ENCODE assay signal across 34 mouse cellular contexts in genomic region chr17:88614733-88615132, GRCm38 (mm10). TPM values are rescaled to one million over a fixed set of nuclear protein-coding genes. Genes with fewer than 3 reads are reported as not detected.
DNase-seq lines count a peak whose midpoint lies in the region; ATAC-seq and TF ChIP-seq lines count a peak whose summit lies in the region.
"Had no signal": no experiment of that assay in that cellular context is flagged by ENCODE, and none has a peak within 500 bp of the region (broad histone marks: within the 10 kb centered on the region; RNA-seq: fewer than 3 reads in every experiment).

No protein-coding gene starts in this region.

- peaks cover 10% of the 10 kb centered on the region; the same call in 1 of the 2 replicates for H3K79me2 ChIP-seq in liver, adult 2 months (ENCODE audit: control insufficient read depth, insufficient read depth, low read length)

- intact Hi-C loops in gastrocnemius, postnatal 36 days (cut with DNase I): no loop called here

- ATAC-seq in intestine, embryonic 15.5 days: peak; percentile 60
- peak; percentile 24; the same call in 1 of the 2 replicates for ATAC-seq in stomach, embryonic 15.5 days (ENCODE audit: insufficient read depth, low FRiP score, low read depth)
- no peak for ATAC-seq in CD4-positive, CD25-positive, alpha-beta regulatory T cell, adult 4 months
- ATAC-seq: activated CD4-positive, CD25-positive, alpha-beta regulatory T cell, adult 4 months; forebrain, embryonic 16.5 days had no signal

- peak; percentile 43 for DNase-seq in liver, adult 2 months (ENCODE audit: extremely low read depth, low read depth, low spot score)
- DNase-seq in liver (no peak), ES-E14 (ENCODE audit: low read depth, low spot score) (no peak)
- DNase-seq in gastrocnemius, postnatal 36 days: no peak
- DNase-seq: adrenal gland, adult 2 months; adrenal gland, postnatal 36 days; cerebellum, adult 18-20 months; cerebellum, postnatal 10 days; kidney, adult 8-10 months; kidney, postnatal 4 days; thymus, postnatal 4 days had no signal

- no peaks in the 10 kb centered on the region for H3K9me3 ChIP-seq in ES-E14 (ENCODE audit: control insufficient read depth, insufficient read depth, low read depth, low read length)
- H3K9me3 ChIP-seq in intestine, embryonic 15.5 days: no peaks in the 10 kb centered on the region
- no peaks in the 10 kb centered on the region for H3K9me3 ChIP-seq in stomach, embryonic 15.5 days
- H3K9me3 ChIP-seq: embryonic facial prominence, embryonic 13.5 days; limb, embryonic 13.5 days; midbrain, embryonic 10.5 days; neural tube, embryonic 12.5 days had no signal

- in situ Hi-C loops in ES-E14 (cut with MboI; ENCODE audit: low sequenced_read_pairs in 2 of 2, unreplicated experiment in 2 of 2): no loop called here

- no peak overlapping the region for H3K4me2 ChIP-seq in intestine, embryonic 15.5 days (replicated peaks)
- H3K4me2 ChIP-seq in stomach, embryonic 15.5 days: no peak overlapping the region
- H3K4me2 ChIP-seq: embryonic facial prominence, embryonic 13.5 days; hindbrain, embryonic 14.5 days; limb, embryonic 13.5 days; neural tube, embryonic 12.5 days had no signal

- H3K36me3 ChIP-seq in liver, adult 2 months (ENCODE audit: control insufficient read depth, insufficient read depth, low read length): no peaks in the 10 kb centered on the region
- no peaks in the 10 kb centered on the region; the same call in 1 of the 2 replicates for H3K36me3 ChIP-seq in ES-E14 (ENCODE audit: control insufficient read depth, insufficient read depth, low read length, poor library complexity, severe bottlenecking)
- H3K36me3 ChIP-seq in intestine, embryonic 15.5 days: no peaks in the 10 kb centered on the region
- H3K36me3 ChIP-seq in stomach, embryonic 15.5 days: no peaks in the 10 kb centered on the region
- H3K36me3 ChIP-seq: midbrain, embryonic 10.5 days; neural tube, embryonic 12.5 days had no signal

- TF ChIP-seq POLR2A in liver, adult 2 months (IDR thresholded peaks at IDR 0.05; ENCODE audit: extremely low read depth, insufficient read depth, low read length): no peak

- H3K27me3 ChIP-seq in liver, adult 2 months (ENCODE audit: control insufficient read depth, insufficient read depth, low read length): no peaks in the 10 kb centered on the region
- no peaks in the 10 kb centered on the region for H3K27me3 ChIP-seq in intestine, embryonic 15.5 days (replicated peaks)
- H3K27me3 ChIP-seq in stomach, embryonic 15.5 days (replicated peaks): no peaks in the 10 kb centered on the region
- H3K27me3 ChIP-seq: embryonic facial prominence, embryonic 13.5 days; limb, embryonic 13.5 days; neural tube, embryonic 12.5 days had no signal

- H3K27ac ChIP-seq in liver, adult 2 months (replicated peaks; ENCODE audit: insufficient read depth, low read depth, low read length): 0 out of 2 replicates have a peak overlapping the region, but pooled peaks have one; percentile 15
- peak overlapping the region; percentile 80; the same call in 1 of the 2 replicates for H3K27ac ChIP-seq in ES-E14 (ENCODE audit: insufficient read depth, low read depth, low read length, poor library complexity, severe bottlenecking)
- peak overlapping the region; percentile 13; the same call in 1 of the 2 replicates for H3K27ac ChIP-seq in intestine, embryonic 15.5 days
- no peak overlapping the region for H3K27ac ChIP-seq in stomach, embryonic 15.5 days
- H3K27ac ChIP-seq: embryonic facial prominence, embryonic 13.5 days; gastrocnemius, adult 2 months; hindbrain, embryonic 14.5 days; kidney, postnatal 0 days; limb, embryonic 13.5 days; liver, embryonic 14.5 days; midbrain, embryonic 10.5 days; neural tube, embryonic 12.5 days had no signal

- H3K4me1 ChIP-seq in liver, adult 2 months (ENCODE audit: control insufficient read depth, insufficient read depth, low read length): peaks cover 10% of the 10 kb centered on the region
- H3K4me1 ChIP-seq in ES-E14 (ENCODE audit: control insufficient read depth in 2 of 2, insufficient read depth in 2 of 2, low read length in 2 of 2, poor library complexity in 1 of 2): peaks cover 3 to 15% of the 10 kb centered on the region in 2 experiments; a peak in 3 of 4 replicates
- 0 out of 2 replicates have a peak, but pooled peaks cover 3% of the 10 kb centered on the region for H3K4me1 ChIP-seq in intestine, embryonic 15.5 days (replicated peaks)
- no peaks in the 10 kb centered on the region for H3K4me1 ChIP-seq in stomach, embryonic 15.5 days
- H3K4me1 ChIP-seq: neural tube, embryonic 12.5 days had no signal

- no peak for TF ChIP-seq CTCF in liver, adult 2 months (IDR thresholded peaks at IDR 0.05; ENCODE audit: low read depth, low read length)

- H3K9ac ChIP-seq in liver, adult 2 months (ENCODE audit: low read depth, low read length): no peak overlapping the region
- no peak overlapping the region for H3K9ac ChIP-seq in ES-E14 (ENCODE audit: insufficient read depth, low read depth, low read length, poor library complexity, severe bottlenecking)
- H3K9ac ChIP-seq in intestine, embryonic 15.5 days: no peak overlapping the region
- H3K9ac ChIP-seq in stomach, embryonic 15.5 days: no peak overlapping the region
- H3K9ac ChIP-seq: embryonic facial prominence, embryonic 13.5 days; hindbrain, embryonic 14.5 days; limb, embryonic 13.5 days; liver, embryonic 14.5 days; neural tube, embryonic 12.5 days had no signal

- WGBS in liver, adult 2 months: 32% methylated on average over 1 of the region's 1 CpGs
- WGBS in intestine, embryonic 15.5 days: 100% methylated on average over 1 of the region's 1 CpGs
- WGBS in stomach, embryonic 15.5 days: 94% methylated on average over 1 of the region's 1 CpGs

- H3K4me3 ChIP-seq in liver, adult 2 months (ENCODE audit: insufficient read depth, low read depth, low read length): no peak overlapping the region
- no peak overlapping the region for H3K4me3 ChIP-seq in ES-E14 (ENCODE audit: insufficient read depth in 1 of 2, low read depth in 1 of 2, low read length in 2 of 2, poor library complexity in 1 of 2, severe bottlenecking in 1 of 2)
- no peak overlapping the region for H3K4me3 ChIP-seq in intestine, embryonic 15.5 days (replicated peaks)
- H3K4me3 ChIP-seq in stomach, embryonic 15.5 days (replicated peaks): no peak overlapping the region
- H3K4me3 ChIP-seq: embryonic facial prominence, embryonic 13.5 days; erythroblast, embryonic 14.5 days; gastrocnemius, adult 2 months; limb, embryonic 13.5 days; midbrain, embryonic 10.5 days; myocyte; neural tube, embryonic 12.5 days had no signal

TF ChIP-seq in ES-E14, 5 proteins besides CTCF, POLR2A, EP300 and RAD21:
- TF ChIP-seq MAFK (IDR thresholded peaks at IDR 0.05; ENCODE audit: insufficient read depth, low read depth, low read length) (no peak), HCFC1 (IDR thresholded peaks at IDR 0.05; ENCODE audit: borderline replicate concordance, insufficient read depth, low read length) (no peak), ZNF384 (IDR thresholded peaks at IDR 0.05; ENCODE audit: low read depth, low read length) (no peak), ZC3H11A (IDR thresholded peaks at IDR 0.05; ENCODE audit: borderline replicate concordance, low read depth, low read length) (no peak), CHD2 (IDR thresholded peaks at IDR 0.05; ENCODE audit: low read depth, low read length) (no peak)
TF ChIP-seq in ES-E14: peak in this region for 0.

RNA-seq across cellular contexts. Expression of gene Ston1, which starts 17.2 kb away (rescaled TPM):
- total RNA-seq in liver, adult 2 months (2014; rRNA removed): 2.5 and 5.3 TPM in 2 replicates
- 5.1 and 5.8 TPM in 2 replicates for polyA plus RNA-seq in liver, adult 2 months (2012; rRNA removed)
- total RNA-seq in ES-E14 (2012; rRNA removed): 4.0 and 4.5 TPM in 2 replicates
- 6.2 and 6.6 TPM in 2 replicates for polyA plus RNA-seq in intestine, embryonic 15.5 days (2015; fragmentation: Nextera tagmentation; extraction: Ambion mirVana)
- polyA plus RNA-seq in stomach, embryonic 15.5 days (2015; fragmentation: Nextera tagmentation; extraction: Ambion mirVana): 5.1 and 5.9 TPM in 2 replicates
- polyA plus RNA-seq in CD4-positive, CD25-positive, alpha-beta regulatory T cell, adult 4 months (2017; shearing (Covaris generic)): 1 to 10 TPM; 2.1 to 2.9 TPM
- total RNA-seq in gastrocnemius, postnatal 36 days (2021): 1 to 10 TPM; 6.0 to 6.1 TPM
- total RNA-seq: common myeloid progenitor, adult 5-6 weeks; hematopoietic stem cell, adult 5-6 weeks; megakaryocyte progenitor cell, adult 5-6 weeks had no signal
- polyA plus RNA-seq: erythroblast, embryonic 14.5 days had no signal

RNA-seq across cellular contexts. Expression of gene Gtf2a1l, which starts 53.7 kb away (rescaled TPM):
- not detected in 2 replicates for total RNA-seq in liver, adult 2 months (2014; rRNA removed)
- not detected in 2 replicates for polyA plus RNA-seq in liver, adult 2 months (2012; rRNA removed)
- total RNA-seq in ES-E14 (2012; rRNA removed): 0.69 and 0.80 TPM in 2 replicates
- polyA plus RNA-seq in intestine, embryonic 15.5 days (2015; fragmentation: Nextera tagmentation; extraction: Ambion mirVana): 0.21 and 0.36 TPM in 2 replicates
- 0.18 and 0.44 TPM in 2 replicates for polyA plus RNA-seq in stomach, embryonic 15.5 days (2015; fragmentation: Nextera tagmentation; extraction: Ambion mirVana)
- polyA plus RNA-seq in CD4-positive, CD25-positive, alpha-beta regulatory T cell, adult 4 months (2017; shearing (Covaris generic)): not detected
- total RNA-seq in gastrocnemius, postnatal 36 days (2021): not detected
- total RNA-seq: adrenal gland, postnatal 36 days; common myeloid progenitor, adult 5-6 weeks; gastrocnemius, adult 2 months; gastrocnemius, postnatal 4 days; heart, postnatal 10 days; hematopoietic stem cell, adult 5-6 weeks; megakaryocyte progenitor cell, adult 5-6 weeks; midbrain, postnatal 0 days had no signal
- polyA plus RNA-seq: adrenal gland, adult 2 months; erythroblast, embryonic 14.5 days; forebrain, embryonic 11.5 days; kidney, postnatal 0 days; limb, embryonic 13.5 days; liver, embryonic 14.5 days; myocyte; thymus, postnatal 0 days had no signal
